Mouse (Mus musculus) central nervous system, embryonic 11.5 days (tissue): ENCODE results near the gene Dlx5. TPM values are rescaled to one million over a fixed set of nuclear protein-coding genes. Genes with fewer than 3 reads are reported as not detected.

Experiments
- polyA plus RNA-seq: library from polyadenylated mRNA; depleted of rRNA; stranded (reverse); fragments of >200 nt; gene quantifications from 2 replicates; pipeline ENCODE4 v1.2.3, GENCODE M21; 2012; rRNA removed

Dlx5 gene
- polyA plus RNA-seq, result 4.0 and 8.0 TPM in 2 replicates

GRCm38 (mm10) chr6:6881638-6882190 is at the start of gene Dlx5:
Dlx5 (minus strand) TSS chr6:6882085.

DNA sequence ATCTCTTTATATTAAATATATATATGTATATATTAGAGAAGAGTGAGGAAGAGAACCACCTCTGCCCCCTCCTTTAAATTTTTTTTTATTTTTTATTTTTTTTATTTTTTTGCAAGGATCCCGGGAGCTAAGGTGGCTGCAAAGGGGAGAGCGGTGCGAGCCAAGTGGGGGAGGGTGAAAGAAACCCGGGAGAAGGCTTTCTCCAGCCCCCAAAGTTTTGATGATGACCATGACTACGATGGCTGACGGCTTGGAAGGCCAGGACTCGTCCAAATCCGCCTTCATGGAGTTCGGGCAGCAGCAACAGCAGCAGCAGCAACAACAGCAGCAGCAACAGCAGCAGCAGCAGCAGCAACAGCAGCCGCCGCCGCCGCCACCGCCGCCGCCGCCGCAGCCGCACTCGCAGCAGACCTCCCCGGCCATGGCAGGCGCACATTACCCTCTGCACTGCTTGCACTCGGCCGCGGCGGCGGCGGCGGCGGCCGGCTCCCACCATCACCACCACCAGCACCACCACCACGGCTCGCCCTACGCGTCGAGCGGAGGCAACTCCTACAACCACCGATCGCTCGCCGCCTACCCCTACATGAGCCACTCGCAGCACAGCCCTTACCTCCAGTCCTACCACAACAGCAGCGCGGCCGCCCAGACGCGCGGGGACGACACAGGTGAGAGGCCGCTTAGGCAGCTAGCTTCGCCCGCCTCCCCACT is 18.6 kb downstream of the Dlx5 start, which contains the start of gene Dlx6:
Gene Dlx6, plus strand, starts transcription at position 175 of the 711 bp plus-strand sequence.

Other genes starting within 250 kb of the Dlx5 start
- gene Dlx6, start 18.8 kb downstream of the Dlx5 start, polyA plus RNA-seq, result 4.2 and 7.6 TPM in 2 replicates
- 2.1 and 4.0 TPM in 2 replicates for gene Sdhaf3, start 73.9 kb upstream of the Dlx5 start, polyA plus RNA-seq